Mouse (Mus musculus): Measurements from ENCODE around the gene Ubqln1.

DNA sequence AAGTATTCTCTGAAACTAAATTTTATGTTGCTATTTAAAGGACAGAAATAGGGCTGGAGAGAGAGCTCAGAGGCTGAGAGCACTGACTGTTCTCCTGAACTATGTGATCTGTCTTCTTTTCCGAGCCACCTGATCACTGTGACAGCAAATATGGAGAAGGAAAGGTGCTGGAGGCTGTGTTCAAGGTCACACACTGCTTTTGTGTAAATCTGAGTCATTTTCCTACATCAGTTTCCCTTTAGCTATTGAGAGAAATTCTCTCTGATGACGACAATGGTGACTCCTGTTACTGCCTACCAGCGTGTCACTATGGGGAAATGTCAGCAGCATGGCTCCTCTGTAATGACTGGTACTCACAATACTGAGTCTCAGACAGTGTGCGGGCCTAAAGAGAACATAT lies 46.2 kb upstream of the Ubqln1 start:
- TF ChIP-seq CTCF (IDR thresholded peaks at IDR 0.05; ENCODE audit: low read depth) = no peak
- TF ChIP-seq EP300 (IDR thresholded peaks at IDR 0.05; ENCODE audit: low read depth) = no peak

Data from liver, postnatal 0 days (tissue).